Mouse (Mus musculus): ENCODE results near the gene Mdc1. TPM values are rescaled to one million over a fixed set of nuclear protein-coding genes. Genes with fewer than 3 reads are reported as not detected.

The Mdc1 gene
- polyA plus RNA-seq, 1 experiment from 2014 or later = 27.2 TPM

DNA sequence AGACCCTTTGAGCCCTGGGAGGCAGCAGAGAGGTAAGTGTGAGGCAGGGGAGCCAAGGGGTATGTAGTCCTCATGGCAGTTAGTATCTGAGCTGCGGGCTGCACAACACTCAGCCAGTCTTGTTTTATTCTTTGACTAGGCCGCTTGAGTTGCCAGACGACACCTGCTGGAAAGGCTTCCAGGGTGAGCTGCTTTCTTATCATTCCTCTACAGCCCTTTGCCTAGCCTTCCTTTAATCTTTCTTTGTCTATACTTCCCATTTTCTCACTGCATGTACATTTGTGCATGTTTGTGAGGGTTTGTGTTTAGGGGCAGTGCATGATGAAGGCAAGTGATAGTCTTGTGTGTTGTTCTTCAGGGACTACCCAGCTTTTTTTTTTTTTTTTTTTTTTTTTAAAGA lies 9.7 kb downstream of the Mdc1 start:
- Histone ChIP-seq H3K4me3 (ENCODE audit: low read depth, low read length) (no peak overlapping the region), H3K4me2 (ENCODE audit: low read depth, low read length, severe bottlenecking) (no peak overlapping the region), H3K27ac (ENCODE audit: low read depth, low read length) (no peak overlapping the region), H3K4me1 (replicated peaks; ENCODE audit: control insufficient read depth, insufficient read depth, low read length) (no peaks in the 10 kb centered on the region), H3K36me3 (ENCODE audit: control insufficient read depth, insufficient read depth, low read length) (peaks cover 20% of the 10 kb centered on the region), H3K27me3 (ENCODE audit: control insufficient read depth, insufficient read depth, low read length) (no peaks in the 10 kb centered on the region), H3K9ac (ENCODE audit: low read length) (no peak overlapping the region), H3K9me3 (ENCODE audit: control insufficient read depth, low read length) (no peaks in the 10 kb centered on the region)
- no peak for DNase-seq (ENCODE audit: low spot score)
- WGBS = 90% methylated on average over 3 of the region's 3 CpGs
- no peak for ATAC-seq (replicated peaks; ENCODE audit: low FRiP score)

DNA sequence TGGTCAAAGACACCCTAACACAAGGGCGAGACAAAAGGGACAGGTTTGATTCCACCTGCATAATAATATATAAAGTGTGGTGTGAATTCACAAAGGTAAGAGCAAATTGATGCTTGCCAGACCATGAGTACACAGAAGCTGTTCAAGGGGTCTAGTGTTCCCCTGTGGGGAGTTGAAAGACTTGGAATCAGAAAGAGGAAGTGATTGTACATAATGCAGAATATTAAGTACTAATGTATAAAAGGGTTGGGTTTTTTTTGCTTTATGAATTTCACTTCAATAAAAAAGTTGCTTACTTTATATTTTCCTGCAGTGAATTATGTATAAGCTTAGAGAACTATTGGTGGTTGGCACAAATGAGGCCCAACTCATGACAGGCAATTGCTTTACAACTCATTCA lies 18.1 kb downstream of the Mdc1 start:
- H3K27ac ChIP-seq (ENCODE audit: low read depth, low read length) = no peak overlapping the region
- DNase-seq (ENCODE audit: low spot score) (no peak), ATAC-seq (replicated peaks; ENCODE audit: low FRiP score) (no peak)
- no peak overlapping the region for H3K4me3 ChIP-seq (ENCODE audit: low read depth, low read length)
- WGBS = 82% methylated on average over 1 of the region's 1 CpGs
- no peaks in the 10 kb centered on the region for H3K27me3 ChIP-seq (ENCODE audit: control insufficient read depth, insufficient read depth, low read length)
- H3K36me3 ChIP-seq (ENCODE audit: control insufficient read depth, insufficient read depth, low read length) = no peaks in the 10 kb centered on the region; the same call in 1 of the 2 replicates
- no peaks in the 10 kb centered on the region for H3K9me3 ChIP-seq (ENCODE audit: control insufficient read depth, low read length)
- 0 out of 2 replicates have a peak, but pooled peaks cover 5% of the 10 kb centered on the region for H3K4me1 ChIP-seq (replicated peaks; ENCODE audit: control insufficient read depth, insufficient read depth, low read length)
- no peak overlapping the region for H3K4me2 ChIP-seq (ENCODE audit: low read depth, low read length, severe bottlenecking)
- no peak overlapping the region for H3K9ac ChIP-seq (ENCODE audit: low read length)

DNA sequence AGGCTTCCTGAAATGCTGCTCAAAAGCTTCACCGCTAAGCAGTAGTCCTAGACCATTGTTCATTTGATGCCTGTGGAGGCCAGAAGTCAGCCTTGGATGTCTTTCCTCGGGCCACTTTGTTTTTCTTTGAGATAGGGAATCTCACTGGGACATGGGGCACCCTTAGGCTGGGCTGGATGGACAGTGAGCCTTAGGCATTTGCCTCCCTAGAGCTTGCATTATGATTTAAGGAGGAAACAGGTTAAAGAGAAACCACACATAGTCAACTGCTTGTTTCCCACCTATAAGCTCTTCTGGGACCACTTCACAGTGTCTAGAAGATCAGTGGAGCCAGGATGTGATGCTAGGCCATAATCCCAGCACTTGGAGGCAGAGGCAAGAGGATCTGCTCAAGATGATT lies 18.5 kb downstream of the Mdc1 start:
- H3K36me3 ChIP-seq (ENCODE audit: control insufficient read depth, insufficient read depth, low read length) = no peaks in the 10 kb centered on the region; the same call in 1 of the 2 replicates

DNA sequence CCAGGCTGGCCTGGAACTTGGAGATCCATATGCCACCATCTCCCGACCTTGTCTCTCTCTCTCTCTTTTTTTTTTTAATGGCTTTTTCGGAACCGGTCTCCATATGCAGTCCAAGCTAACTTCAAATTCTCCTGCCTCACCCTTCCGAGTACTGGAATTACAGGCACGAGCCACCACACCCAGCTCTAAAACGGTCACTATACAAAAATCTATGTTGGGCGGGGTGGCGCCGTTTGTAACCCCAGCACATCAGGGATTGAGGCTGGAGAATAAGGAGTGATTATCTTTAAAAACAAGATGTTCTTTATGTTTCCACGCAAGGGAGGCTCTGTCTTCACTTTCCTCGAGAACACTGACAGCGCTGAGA lies 19.5 kb downstream of the Mdc1 start:
- H3K36me3 ChIP-seq (ENCODE audit: control insufficient read depth, insufficient read depth, low read length) = no peaks in the 10 kb centered on the region; the same call in 1 of the 2 replicates
- H3K27ac ChIP-seq (ENCODE audit: low read depth, low read length) = peak overlapping the region; percentile 89; the same call in 1 of the 2 replicates
- H3K4me2 ChIP-seq (ENCODE audit: low read depth, low read length, severe bottlenecking) = peak overlapping the region; percentile 63
- 4% methylated on average over 12 of the region's 12 CpGs for WGBS
- peak overlapping the region; percentile 73 for H3K9ac ChIP-seq (ENCODE audit: low read length)
- H3K27me3 ChIP-seq (ENCODE audit: control insufficient read depth, insufficient read depth, low read length) = no peaks in the 10 kb centered on the region
- ATAC-seq (replicated peaks; ENCODE audit: low FRiP score) (peak; percentile 5; the same call in 1 of the 2 replicates), DNase-seq (ENCODE audit: low spot score) (no peak)
- peak overlapping the region; percentile 59 for H3K4me3 ChIP-seq (ENCODE audit: low read depth, low read length)
- peaks cover 10% of the 10 kb centered on the region for H3K4me1 ChIP-seq (replicated peaks; ENCODE audit: control insufficient read depth, insufficient read depth, low read length)
- H3K9me3 ChIP-seq (ENCODE audit: control insufficient read depth, low read length) = no peaks in the 10 kb centered on the region

More for the DNA sequence above, 18.5 kb downstream of the Mdc1 start:
- 75% methylated on average over 2 of the region's 2 CpGs for WGBS
- ATAC-seq (replicated peaks; ENCODE audit: low FRiP score) = no peak
- Histone ChIP-seq H3K27me3 (ENCODE audit: control insufficient read depth, insufficient read depth, low read length) (no peaks in the 10 kb centered on the region), H3K9ac (ENCODE audit: low read length) (no peak overlapping the region; the same call in 1 of the 2 replicates), H3K9me3 (ENCODE audit: control insufficient read depth, low read length) (no peaks in the 10 kb centered on the region), H3K4me3 (ENCODE audit: low read depth, low read length) (no peak overlapping the region), H3K4me1 (replicated peaks; ENCODE audit: control insufficient read depth, insufficient read depth, low read length) (peaks cover 6% of the 10 kb centered on the region; the same call in 1 of the 2 replicates), H3K27ac (ENCODE audit: low read depth, low read length) (no peak overlapping the region), H3K4me2 (ENCODE audit: low read depth, low read length, severe bottlenecking) (no peak overlapping the region)
- no peak for DNase-seq (ENCODE audit: low spot score)

DNA sequence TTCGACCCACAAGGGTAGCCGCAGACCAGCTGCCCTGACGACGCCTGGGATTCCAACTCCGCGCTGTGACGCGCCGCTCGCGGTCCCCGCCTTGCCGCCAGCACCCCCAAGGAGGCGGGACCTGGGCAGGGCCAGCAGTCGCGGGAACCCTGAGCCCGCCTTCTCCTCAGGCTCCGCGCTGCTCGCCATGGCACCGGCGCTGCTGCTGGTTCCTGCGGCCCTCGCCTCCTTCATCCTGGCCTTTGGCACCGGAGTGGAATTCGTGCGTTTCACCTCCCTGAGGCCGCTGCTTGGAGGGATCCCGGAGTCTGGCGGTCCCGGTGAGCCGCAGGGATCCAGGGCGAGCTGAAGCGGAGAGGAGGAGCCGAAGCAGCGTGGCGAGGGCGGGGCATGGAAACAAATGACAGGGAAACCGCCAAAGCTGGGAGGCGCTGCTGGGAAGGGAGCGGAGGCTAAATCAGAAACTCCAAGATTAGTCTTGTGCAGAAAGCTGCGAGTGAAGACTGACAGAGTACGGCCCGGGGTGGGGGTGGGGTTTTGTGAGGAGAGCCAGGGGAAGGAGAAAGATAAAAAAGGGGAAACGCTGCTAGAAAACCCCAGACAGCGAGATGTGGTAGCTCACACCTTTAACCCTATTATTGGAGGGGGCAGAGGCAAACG lies 20.0 kb downstream of the Mdc1 start, which contains the start of gene Nrm:
Gene Nrm, plus strand, starts transcription at position 121 of the 660 bp plus-strand sequence.
- H3K4me3 ChIP-seq (ENCODE audit: low read depth, low read length) = peak within 1 kb of the TSS; percentile 59
- under 1% methylated on average over 47 of the region's 47 CpGs for WGBS
- H3K27ac ChIP-seq (ENCODE audit: low read depth, low read length) = peak within 1 kb of the TSS; percentile 89
- peaks cover 10% of the 10 kb centered on the region for H3K4me1 ChIP-seq (replicated peaks; ENCODE audit: control insufficient read depth, insufficient read depth, low read length)
- peak within 1 kb of the TSS; percentile 63 for H3K4me2 ChIP-seq (ENCODE audit: low read depth, low read length, severe bottlenecking)
- no peaks in the 10 kb centered on the region for H3K27me3 ChIP-seq (ENCODE audit: control insufficient read depth, insufficient read depth, low read length)
- ATAC-seq (replicated peaks; ENCODE audit: low FRiP score) = peak; percentile 90
- peak within 1 kb of the TSS; percentile 73 for H3K9ac ChIP-seq (ENCODE audit: low read length)
- no peaks in the 10 kb centered on the region; the same call in 1 of the 2 replicates for H3K36me3 ChIP-seq (ENCODE audit: control insufficient read depth, insufficient read depth, low read length)
- peak; percentile 93 for DNase-seq (ENCODE audit: low spot score)
- no peaks in the 10 kb centered on the region for H3K9me3 ChIP-seq (ENCODE audit: control insufficient read depth, low read length)

DNA sequence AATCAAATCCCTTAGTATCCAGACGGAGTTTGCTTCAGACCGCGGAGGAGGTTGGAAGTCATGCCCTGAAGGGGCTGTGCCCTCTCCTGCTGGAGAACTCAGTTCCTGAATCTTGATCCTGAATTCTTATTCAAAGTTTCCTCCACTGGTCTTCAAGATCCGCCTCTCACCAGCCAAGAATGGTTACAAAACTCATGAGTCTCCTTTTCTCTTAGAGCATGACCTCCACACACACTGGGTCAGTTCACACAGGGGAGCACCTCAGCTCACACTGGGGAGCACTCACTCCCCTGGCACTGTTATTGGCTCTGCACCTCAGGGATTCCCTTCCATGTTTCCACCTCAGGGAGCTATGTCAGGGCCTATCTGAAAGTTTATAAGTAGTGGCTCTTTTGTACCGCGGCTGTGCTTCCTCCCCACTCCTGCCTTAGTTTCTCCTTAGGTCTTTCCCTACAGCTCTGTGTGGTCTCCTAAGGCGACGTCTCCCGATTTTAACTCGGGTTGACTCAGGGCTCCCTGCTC lies 23.6 kb downstream of the Mdc1 start:
- Histone ChIP-seq H3K4me3 (ENCODE audit: low read depth, low read length) (peak overlapping the region; percentile 67), H3K9ac (ENCODE audit: low read length) (peak overlapping the region; percentile 93), H3K36me3 (ENCODE audit: control insufficient read depth, insufficient read depth, low read length) (no peaks in the 10 kb centered on the region; the same call in 1 of the 2 replicates), H3K4me1 (replicated peaks; ENCODE audit: control insufficient read depth, insufficient read depth, low read length) (peaks cover 27% of the 10 kb centered on the region), H3K27me3 (ENCODE audit: control insufficient read depth, insufficient read depth, low read length) (no peaks in the 10 kb centered on the region), H3K4me2 (ENCODE audit: low read depth, low read length, severe bottlenecking) (peak overlapping the region; percentile 95), H3K9me3 (ENCODE audit: control insufficient read depth, low read length) (no peaks in the 10 kb centered on the region), H3K27ac (ENCODE audit: low read depth, low read length) (peak overlapping the region; percentile 90)
- DNase-seq (ENCODE audit: low spot score) = no peak
- no peak for ATAC-seq (replicated peaks; ENCODE audit: low FRiP score)
- WGBS = 24% methylated on average over 10 of the region's 10 CpGs

DNA sequence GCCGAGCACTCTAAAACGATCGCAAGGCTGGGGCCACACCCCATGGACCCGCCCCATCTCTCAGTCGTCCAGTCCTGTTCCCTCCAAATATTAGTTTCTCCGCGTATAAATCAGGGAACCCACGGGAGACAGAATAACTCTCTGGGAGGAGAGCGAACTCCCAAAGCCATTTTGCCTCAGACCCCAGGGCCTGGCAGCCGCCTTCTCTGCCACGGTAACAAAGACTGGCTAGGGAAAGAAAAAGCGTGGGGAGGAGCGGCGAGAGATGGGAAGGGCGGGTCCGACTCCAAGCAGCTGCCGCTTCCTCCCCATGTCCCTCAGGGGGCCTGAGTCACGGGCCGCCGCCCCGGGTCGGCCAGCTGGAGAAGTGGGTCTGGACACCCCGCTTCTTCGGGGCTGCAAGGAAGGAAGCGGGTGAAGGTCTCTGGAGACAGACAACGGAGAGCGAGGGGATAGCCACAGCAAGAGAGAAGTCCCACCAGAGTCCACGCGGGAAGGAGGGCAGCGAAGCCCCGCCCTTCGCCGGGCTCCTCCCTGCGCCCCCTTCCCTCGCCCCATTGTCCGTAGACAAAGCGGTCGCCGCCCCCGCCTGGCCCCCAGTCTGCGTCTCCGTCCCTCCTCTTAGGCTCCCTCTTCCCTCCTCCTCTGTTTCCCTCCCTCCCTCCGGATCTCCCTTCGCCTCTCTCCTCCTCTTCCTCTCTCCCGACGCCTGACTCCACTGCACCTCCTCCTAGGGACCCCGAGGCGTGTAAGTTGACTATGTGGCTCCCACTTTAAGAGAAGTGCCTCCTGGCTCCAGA lies 24.4 kb downstream of the Mdc1 start, which contains the start of gene Ppp1r18:
Gene Ppp1r18, plus strand, starts transcription at position 113 of the 800 bp plus-strand sequence.
- peak; percentile 93 for DNase-seq (ENCODE audit: low spot score)
- Histone ChIP-seq H3K4me3 (ENCODE audit: low read depth, low read length) (peak within 1 kb of the TSS; percentile 67), H3K9me3 (ENCODE audit: control insufficient read depth, low read length) (no peaks in the 10 kb centered on the region), H3K27ac (ENCODE audit: low read depth, low read length) (peak within 1 kb of the TSS; percentile 90), H3K4me2 (ENCODE audit: low read depth, low read length, severe bottlenecking) (peak within 1 kb of the TSS; percentile 95), H3K27me3 (ENCODE audit: control insufficient read depth, insufficient read depth, low read length) (no peaks in the 10 kb centered on the region), H3K36me3 (ENCODE audit: control insufficient read depth, insufficient read depth, low read length) (no peaks in the 10 kb centered on the region; the same call in 1 of the 2 replicates), H3K4me1 (replicated peaks; ENCODE audit: control insufficient read depth, insufficient read depth, low read length) (peaks cover 30% of the 10 kb centered on the region), H3K9ac (ENCODE audit: low read length) (peak within 1 kb of the TSS; percentile 93)
- ATAC-seq (replicated peaks; ENCODE audit: low FRiP score) = peak; percentile 70
- under 1% methylated on average over 42 of the region's 48 CpGs for WGBS

DNA sequence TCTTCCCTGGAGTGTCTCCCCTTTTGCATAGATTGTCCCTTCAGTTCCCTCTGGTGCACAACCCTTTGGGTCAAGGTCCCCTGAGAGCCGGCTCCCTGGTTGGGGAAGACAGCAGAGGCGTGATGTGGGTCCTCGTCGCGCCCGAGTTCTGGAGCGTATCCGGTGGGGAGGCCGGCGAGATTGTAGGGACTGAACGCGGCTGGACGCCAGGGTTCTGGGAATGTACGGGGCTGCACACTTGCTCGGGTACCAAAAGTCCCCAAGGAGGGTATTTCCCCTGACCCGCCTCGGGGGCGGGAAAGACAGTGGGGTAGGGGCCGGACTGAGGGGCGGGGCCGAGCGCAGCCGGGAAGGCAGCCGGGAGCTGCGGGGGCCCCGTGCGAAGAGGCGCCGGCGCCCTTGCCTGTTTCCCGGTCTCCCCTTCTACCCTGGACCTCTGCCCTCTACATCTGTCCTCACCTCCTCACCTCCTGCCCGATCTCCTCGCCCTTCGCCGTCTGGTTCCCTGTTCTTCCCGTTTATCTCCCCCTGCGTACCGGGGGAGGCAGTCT lies 25.0 kb downstream of the Mdc1 start:
- H3K36me3 ChIP-seq (ENCODE audit: control insufficient read depth, insufficient read depth, low read length) = peaks cover 4% of the 10 kb centered on the region; the same call in 1 of the 2 replicates
- H3K27ac ChIP-seq (ENCODE audit: low read depth, low read length) = peak overlapping the region; percentile 90
- peaks cover 2% of the 10 kb centered on the region; the same call in 1 of the 2 replicates for H3K9me3 ChIP-seq (ENCODE audit: control insufficient read depth, low read length)
- peak overlapping the region; percentile 95 for H3K4me2 ChIP-seq (ENCODE audit: low read depth, low read length, severe bottlenecking)
- peaks cover 30% of the 10 kb centered on the region for H3K4me1 ChIP-seq (replicated peaks; ENCODE audit: control insufficient read depth, insufficient read depth, low read length)
- peak; percentile 82 for DNase-seq (ENCODE audit: low spot score)
- peak overlapping the region; percentile 93 for H3K9ac ChIP-seq (ENCODE audit: low read length)
- peak overlapping the region; percentile 67 for H3K4me3 ChIP-seq (ENCODE audit: low read depth, low read length)
- WGBS = under 1% methylated on average over 32 of the region's 38 CpGs
- no peaks in the 10 kb centered on the region for H3K27me3 ChIP-seq (ENCODE audit: control insufficient read depth, insufficient read depth, low read length)
- peak; percentile 49 for ATAC-seq (replicated peaks; ENCODE audit: low FRiP score)

Data from forebrain, embryonic 11.5 days (tissue).